Mouse (Mus musculus): ENCODE results near the gene Zfp683.

The Zfp683 gene

DNA sequence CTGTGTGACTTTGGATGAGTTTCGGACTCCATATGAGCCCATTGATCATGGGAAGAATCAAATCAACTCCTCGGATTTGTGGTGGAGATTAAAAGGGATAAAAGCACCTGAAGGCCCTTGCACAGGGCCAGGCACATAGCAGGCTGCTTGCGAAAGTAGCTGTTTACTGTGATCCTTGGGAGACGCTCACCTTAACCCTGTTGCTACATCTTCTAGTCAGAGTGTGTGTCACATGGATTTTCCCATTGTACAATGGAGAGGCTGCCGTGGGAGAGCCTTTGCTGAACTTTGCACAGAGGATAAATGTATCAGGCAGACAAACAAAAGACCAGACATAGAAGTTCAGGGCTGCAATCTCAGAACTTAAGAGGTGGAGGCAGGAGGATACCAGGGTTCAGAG is 1.7 kb upstream of the Zfp683 start:
- DNase-seq (ENCODE audit: extremely low read depth, low read depth) = no peak

DNA sequence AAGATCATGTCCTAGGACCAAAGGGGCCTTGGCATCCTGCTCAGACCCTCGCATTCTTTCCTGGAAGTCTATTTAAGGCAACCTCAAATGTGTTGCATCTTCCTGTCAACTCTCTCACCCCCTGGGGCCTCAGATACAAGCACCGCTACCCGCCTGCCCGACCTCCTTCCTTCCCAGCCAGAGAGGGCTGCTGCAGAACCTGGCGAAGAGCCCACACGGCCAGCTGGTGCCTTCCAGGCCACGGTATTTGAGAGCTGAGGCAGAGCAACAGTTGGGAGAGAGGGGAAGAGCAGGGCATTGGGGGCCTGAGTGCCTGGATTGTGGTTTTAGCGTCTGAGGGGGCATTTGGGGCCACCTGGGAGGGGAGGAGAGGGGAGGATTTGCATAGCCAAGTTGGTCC is 1.1 kb upstream of the Zfp683 start:
- DNase-seq (ENCODE audit: extremely low read depth, low read depth) = no peak

DNA sequence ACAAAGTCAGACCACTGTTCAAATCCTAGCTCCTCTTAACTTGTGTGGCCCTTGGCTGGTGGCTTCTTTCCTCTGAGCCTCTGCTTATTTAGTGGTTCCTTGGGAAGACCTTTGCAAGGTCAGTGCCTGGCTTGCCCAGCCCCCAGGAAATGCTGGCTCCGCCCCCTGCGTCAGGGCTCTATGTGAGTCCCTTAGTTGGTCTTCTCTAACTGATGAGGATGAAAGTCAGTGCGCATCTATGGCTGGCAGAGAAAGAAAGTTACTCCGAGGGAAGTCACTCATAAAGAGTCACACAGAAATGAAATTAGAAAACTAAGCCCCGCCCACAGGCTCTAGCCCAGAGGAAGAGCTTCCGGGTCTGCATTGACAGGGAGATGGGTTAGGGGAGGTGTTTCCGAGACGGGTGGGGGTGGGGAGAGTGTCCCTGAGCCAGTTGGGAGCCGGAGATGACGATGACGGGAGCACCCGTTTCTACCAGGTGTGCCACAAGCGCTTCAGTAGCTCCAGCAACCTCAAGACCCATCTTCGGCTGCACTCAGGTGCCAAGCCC is 4.6 kb downstream of the Zfp683 start:
- no peak for DNase-seq (ENCODE audit: extremely low read depth, low read depth)

DNA sequence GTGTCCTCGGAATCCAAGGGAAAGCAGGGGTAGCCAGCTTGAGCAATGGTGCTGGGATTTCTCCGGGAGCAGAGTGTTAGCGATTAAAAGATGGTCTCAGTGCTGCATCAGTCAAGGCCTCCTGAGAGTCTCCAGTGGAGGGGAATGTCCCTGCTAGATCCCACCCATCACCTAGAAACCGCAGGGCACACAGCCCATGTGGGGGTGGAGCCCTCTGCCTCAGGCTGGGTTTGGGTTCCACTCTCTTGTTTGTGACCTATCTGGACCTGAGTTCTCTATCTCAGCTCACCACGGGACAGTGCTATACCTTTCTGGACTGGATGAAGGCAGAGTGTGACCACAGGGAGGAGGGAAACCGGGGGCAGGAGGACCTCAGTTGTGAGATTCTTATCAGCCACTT is 5.3 kb downstream of the Zfp683 start:
- no peak for DNase-seq (ENCODE audit: extremely low read depth, low read depth)

GRCm38 (mm10) chr4:134060135-134060865 is 6.7 kb downstream of the Zfp683 start, which contains the start of gene Crybg2:
Gene Crybg2 (plus strand): TSS chr4:134060815.
- DNase-seq (ENCODE audit: extremely low read depth, low read depth) = no peak

DNA sequence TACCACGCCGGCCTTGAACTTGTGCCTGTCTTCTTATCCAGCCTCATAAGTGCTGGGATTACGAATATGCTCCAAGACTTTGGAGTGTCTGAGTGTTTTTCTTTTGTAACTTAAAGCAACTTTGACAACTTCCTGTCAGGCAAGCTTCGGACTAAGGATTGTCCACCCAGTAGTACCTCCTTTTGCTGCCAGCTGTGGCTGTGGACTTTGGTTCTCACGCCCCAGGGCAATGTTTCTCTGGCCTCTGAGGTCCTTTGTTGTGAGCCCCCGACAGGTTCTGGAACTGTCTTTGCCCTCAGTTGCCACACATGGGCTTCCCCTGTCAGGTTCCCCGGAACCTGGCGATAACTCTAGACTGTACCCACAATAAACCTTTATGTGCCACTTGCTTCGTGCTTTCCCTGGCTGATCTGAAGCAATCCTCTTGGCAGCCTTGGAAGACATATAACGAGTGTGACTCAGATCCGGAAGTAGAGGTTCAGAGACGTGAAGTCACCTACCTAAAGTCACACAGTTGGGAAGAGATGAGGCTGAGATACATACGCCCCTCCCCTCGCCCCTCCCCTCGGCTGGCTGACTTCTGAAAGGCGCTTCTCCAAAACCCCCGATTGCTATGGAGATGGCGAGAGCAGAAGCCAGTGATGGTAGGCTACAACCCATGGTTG is 7.7 kb downstream of the Zfp683 start:
- DNase-seq (ENCODE audit: extremely low read depth, low read depth) = peak; percentile 28

GRCm38 (mm10) chr4:134061944-134062446 is 8.4 kb downstream of the Zfp683 start:
- peak; percentile 21 for DNase-seq (ENCODE audit: extremely low read depth, low read depth)

- DNase-seq (ENCODE audit: extremely low read depth, low read depth) = peak; percentile 6
Measured at GRCm38 (mm10) chr4:134062561-134062960, 8.9 kb downstream of the Zfp683 start.

GRCm38 (mm10) chr4:134065431-134066004 is 11.9 kb downstream of the Zfp683 start:
- no peak for DNase-seq (ENCODE audit: extremely low read depth, low read depth)

DNA sequence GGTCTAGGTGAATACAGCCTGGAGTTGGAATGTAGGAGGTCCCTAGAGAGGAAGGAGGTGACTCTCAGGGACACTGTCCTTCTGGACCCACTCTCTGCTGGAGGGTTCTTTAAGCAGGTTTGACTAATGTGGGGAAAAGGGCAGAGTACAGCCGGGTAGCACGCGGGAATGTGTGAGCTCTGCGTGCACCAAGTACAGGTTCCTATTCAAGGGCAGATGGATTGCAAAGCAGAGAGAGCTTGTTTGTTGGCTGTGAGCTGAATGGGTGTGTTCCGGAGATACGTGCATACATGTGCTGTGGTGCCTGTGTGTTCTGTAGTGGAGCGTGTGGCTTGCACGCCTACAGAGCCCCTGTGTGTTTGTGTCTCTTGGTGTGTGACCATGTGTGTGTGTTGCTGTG is 13.7 kb downstream of the Zfp683 start:
- no peak for DNase-seq (ENCODE audit: extremely low read depth, low read depth)

- no peak for DNase-seq (ENCODE audit: extremely low read depth, low read depth)
Measured at GRCm38 (mm10) chr4:134067833-134068544, 14.4 kb downstream of the Zfp683 start.

DNA sequence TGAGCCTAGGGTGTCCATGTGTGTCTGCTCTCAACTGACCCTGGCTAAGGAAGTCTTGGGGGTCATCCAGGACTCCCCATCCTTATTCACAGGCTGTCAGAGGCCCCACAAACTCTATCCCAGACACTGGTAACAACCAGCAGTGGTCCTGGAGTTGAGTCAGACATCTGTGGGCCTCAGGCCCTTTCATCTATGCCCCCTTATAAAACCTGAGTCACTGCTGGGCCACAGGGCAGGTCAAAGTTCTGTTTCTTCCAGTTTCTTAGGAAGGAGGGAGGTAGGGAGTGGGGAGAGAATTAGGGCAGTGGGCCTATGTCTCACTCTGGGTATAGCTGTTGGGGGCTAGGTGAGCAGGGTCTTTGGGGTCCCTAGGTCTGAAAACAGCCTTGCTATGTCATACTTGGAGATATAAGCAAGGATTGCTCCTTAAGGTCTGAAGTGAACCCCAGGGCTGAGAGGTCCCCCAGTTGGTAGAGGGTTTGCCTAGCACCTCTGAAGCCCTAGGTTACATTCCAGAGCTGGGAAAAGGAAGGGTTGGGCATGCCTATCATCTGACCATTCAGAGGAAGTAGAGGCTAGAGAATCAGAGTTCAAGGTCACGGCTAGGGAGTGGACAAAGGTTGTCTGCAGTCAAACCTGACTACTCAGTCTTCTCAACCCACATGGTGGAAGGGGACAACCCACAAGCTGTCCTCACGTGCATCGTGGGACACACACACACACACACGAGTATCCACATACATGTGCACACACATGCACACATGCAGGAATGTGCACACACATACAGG is 15.3 kb downstream of the Zfp683 start:
- no peak for DNase-seq (ENCODE audit: extremely low read depth, low read depth)

DNA sequence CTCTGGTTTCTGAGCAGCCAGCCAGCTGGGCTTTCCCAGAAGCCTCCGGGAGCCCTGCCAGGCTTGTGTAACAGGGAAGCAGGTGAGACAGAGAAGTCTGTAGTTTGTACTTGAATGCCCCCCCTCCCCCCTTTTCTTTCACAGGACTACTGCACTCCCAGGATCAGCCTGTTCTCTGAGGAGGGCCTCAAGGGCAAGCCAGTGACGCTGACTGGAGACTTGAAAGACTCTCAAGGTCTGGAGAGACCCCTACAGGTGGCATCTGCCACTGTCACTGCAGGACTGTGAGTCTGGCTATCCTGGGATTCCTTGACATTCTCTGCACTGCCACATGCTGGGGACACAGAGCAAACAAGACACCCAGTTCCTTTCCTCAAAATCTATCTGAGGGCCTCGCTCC is 25.1 kb downstream of the Zfp683 start:
- DNase-seq (ENCODE audit: extremely low read depth, low read depth) = no peak

DNA sequence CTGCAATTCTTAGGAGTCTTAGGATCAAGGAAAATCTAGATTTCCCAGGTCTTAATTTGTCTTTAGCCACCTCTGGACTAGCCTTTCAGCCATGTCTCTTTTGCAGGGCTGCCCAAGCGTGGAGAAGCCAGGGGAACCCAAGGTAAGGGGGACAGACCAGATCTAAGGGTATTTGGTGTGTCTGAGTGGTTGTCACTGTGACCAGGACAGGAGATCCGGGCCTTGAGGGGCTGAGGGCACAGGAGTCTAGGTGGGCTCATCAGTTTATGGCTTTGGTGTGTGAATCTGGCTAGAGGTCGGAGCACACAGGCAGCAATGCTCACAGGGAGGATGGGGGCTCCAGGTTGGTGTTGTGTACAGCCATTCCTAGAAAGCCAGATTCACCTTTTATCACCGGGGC is 27.0 kb downstream of the Zfp683 start:
- no peak for DNase-seq (ENCODE audit: extremely low read depth, low read depth)

DNA sequence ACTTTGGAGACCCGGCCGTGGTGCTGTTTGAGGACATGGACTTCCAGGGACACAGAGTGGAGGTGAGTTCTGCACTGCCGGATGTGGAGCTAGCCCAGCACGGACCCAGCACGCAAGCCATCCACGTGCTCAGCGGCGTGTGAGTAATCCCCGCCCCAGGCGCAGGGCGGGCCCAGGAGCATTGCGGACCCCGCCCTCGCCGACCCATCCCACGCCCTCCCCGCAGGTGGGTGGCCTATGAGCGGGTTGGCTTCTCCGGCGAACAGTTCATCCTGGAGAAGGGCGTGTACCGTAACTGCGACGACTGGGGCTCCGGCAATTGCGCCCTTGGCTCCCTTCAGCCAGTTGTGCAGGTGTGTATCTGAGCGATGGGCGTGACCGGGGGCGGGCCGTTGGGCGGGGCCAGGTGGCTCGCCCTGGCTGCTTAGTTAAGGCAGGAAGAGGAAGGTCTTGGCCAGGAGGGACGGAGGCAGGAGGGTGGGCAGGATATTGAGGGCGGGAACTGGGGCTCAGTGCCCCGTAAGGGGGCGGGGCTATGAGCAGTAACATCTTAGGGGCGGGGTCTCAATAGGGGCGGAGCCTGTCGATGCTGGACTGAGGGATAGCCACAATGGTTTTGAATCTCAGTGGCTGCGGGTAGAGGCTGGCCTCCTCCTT is 28.2 kb downstream of the Zfp683 start:
- peak; percentile 75 for DNase-seq (ENCODE audit: extremely low read depth, low read depth)

- no peak for DNase-seq (ENCODE audit: extremely low read depth, low read depth)
Measured at GRCm38 (mm10) chr4:134082460-134082859, 28.8 kb downstream of the Zfp683 start.

GRCm38 (mm10) chr4:134084999-134085398 is 31.4 kb downstream of the Zfp683 start:
- no peak for DNase-seq (ENCODE audit: extremely low read depth, low read depth)

- no peak for DNase-seq (ENCODE audit: extremely low read depth, low read depth)
Measured at GRCm38 (mm10) chr4:134087412-134087811, 33.8 kb downstream of the Zfp683 start.

GRCm38 (mm10) chr4:134089029-134089428 is 35.4 kb downstream of the Zfp683 start:
- no peak for DNase-seq (ENCODE audit: extremely low read depth, low read depth)

Data from MEL-GATA-1-ER (cell line).